Mouse (Mus musculus) erythroid progenitor cell, adult 5-6 weeks (primary cell): ENCODE measurements around the gene Togaram1. TPM values are rescaled to one million over a fixed set of nuclear protein-coding genes. Genes with fewer than 3 reads are reported as not detected.

Experiments
- ATAC-seq: replicated peaks from 2 replicates; pipeline ENCODE4 v1.8.0; 2016; ENCODE audit warnings: moderate number of reproducible peaks, mild to moderate bottlenecking, moderate TSS enrichment, inconsistent platforms; ENCODE audit not compliant: poor library complexity, low FRiP score, severe bottlenecking
- total RNA-seq, 2 experiments: library from RNA; stranded (forward) in 1 of 2; stranded (reverse) in 1 of 2; fragments of 150-400 nt in 1 of 2; fragments of 186-747, 209-891 nt in 1 of 2; gene quantifications; 2 replicates each; pipeline versions ENCODE4 v1.2.3 to v1.2.4; 2015 to 2017; ENCODE audit warnings: low replicate concordance in 2 of 2

Togaram1 gene
- total RNA-seq, 2 experiments from 2014 or later = 22.2 to 31.5 TPM

GRCm38 (mm10) chr12:65036892-65037545 lies 71.4 kb downstream of the Togaram1 start:
- ATAC-seq = 0 out of 2 replicates have a peak, but pooled peaks have one; percentile 50

- ATAC-seq = no peak
These were observed 71.9 kb downstream of the Togaram1 start for GRCm38 (mm10) chr12:65037546-65037937.

DNA sequence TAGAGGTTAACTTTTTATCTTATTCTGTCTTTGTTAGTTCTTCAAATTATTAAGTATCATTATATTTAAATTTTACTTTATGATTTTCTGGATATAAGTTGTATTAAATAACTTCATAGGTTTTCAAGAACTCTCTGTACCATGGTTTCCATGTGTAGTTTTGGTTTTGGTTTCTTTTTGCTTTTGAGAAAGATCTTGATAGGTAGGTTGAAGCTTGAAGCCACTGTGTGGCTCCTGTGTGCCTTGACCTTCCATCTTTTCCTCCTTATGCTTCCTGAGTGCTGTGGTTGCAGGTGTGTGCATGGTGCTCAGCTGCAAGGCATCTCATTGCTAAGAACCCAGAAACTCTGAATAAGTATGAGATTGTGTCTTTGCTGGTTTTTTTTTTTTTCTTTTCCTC lies 83.2 kb downstream of the Togaram1 start:
- no peak for ATAC-seq

- no peak for ATAC-seq
These were observed 92.6 kb downstream of the Togaram1 start for GRCm38 (mm10) chr12:65058203-65058602.

DNA sequence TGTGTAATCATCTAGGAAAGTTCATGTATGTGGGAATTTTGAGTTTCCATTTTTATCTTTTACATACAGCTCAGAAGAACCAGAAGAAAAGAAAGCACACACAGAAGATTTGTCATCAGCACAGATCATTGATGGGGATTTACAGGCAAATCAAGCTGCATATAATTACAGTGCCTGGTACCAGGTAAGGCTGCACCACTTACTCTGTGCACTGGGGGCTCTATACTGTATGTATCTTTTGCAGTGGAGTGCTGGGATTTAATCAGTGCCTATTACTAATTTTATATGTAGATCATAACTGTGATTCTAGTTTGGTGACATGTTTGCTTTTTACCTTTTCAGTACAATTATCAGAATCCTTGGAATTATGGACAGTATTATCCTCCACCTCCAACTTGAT lies 95.5 kb downstream of the Togaram1 start:
- ATAC-seq = no peak

DNA sequence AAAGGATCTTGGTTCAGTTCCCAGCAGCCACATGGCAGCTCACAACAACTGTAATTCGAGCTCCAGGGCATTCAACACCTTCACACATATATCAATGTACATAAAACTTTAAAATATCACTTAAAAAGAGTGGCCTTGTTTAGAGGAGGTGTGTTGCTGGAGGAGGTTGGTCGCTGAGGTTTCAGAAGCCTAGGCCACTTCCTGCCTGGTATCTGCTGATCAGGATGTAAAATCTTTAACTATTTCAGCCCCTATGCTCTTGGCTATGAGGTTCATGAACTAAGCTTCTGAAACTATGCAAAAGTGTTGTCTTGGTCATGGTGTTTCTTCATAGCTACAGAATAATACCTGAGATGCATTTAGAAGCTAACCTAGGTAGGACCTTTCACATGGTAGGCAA lies 99.6 kb downstream of the Togaram1 start:
- ATAC-seq = no peak

- ATAC-seq = no peak
These were observed 100.6 kb downstream of the Togaram1 start for GRCm38 (mm10) chr12:65066234-65066633.

DNA sequence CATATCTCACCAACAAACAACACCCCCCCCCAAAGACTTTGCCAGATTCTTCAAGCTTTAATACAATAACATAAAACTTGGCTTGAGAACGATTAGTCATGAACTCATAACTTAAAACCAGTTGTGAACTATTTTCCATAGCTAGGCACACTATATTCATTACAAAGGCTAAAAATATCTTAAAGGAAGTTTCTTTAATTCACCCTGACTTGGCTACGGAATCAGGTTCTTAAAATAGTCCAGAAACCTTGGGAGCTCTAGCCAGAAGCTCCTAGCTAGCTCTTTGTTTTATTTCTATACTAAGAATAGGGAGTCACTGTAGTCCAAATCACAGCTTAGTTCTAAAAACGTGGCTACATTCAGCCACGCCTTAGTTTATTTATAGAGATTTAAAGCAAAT lies 102.8 kb downstream of the Togaram1 start:
- ATAC-seq = no peak

Other genes with a start within 250 kb of the Togaram1 start
- 3.2 TPM in 1 of 2 replicates, not detected in the other for gene Gm527, start 47.9 kb upstream of the Togaram1 start, total RNA-seq (2015; ENCODE audit: low replicate concordance)
- gene Gm527, start 47.9 kb upstream of the Togaram1 start, total RNA-seq (2017; ENCODE audit: low replicate concordance) = 1.3 TPM in 1 of 2 replicates, not detected in the other
- gene Klhl28, start 270 bp upstream of the Togaram1 start, total RNA-seq (2015; ENCODE audit: low replicate concordance) = 14.8 and 18.9 TPM in 2 replicates
- gene Klhl28, start 270 bp upstream of the Togaram1 start, total RNA-seq (2017; ENCODE audit: low replicate concordance) = 9.9 and 13.8 TPM in 2 replicates
- 58.7 and 62.3 TPM in 2 replicates for gene Prpf39, start 70.5 kb downstream of the Togaram1 start, total RNA-seq (2015; ENCODE audit: low replicate concordance)
- gene Prpf39, start 70.5 kb downstream of the Togaram1 start, total RNA-seq (2017; ENCODE audit: low replicate concordance) = 71.9 and 86.0 TPM in 2 replicates
- gene Fkbp3, start 108.2 kb downstream of the Togaram1 start, total RNA-seq (2015; ENCODE audit: low replicate concordance) = 50.1 and 115 TPM in 2 replicates
- 12.6 and 53.1 TPM in 2 replicates for gene Fkbp3, start 108.2 kb downstream of the Togaram1 start, total RNA-seq (2017; ENCODE audit: low replicate concordance)
- 69.2 and 70.4 TPM in 2 replicates for gene Fancm, start 109.8 kb downstream of the Togaram1 start, total RNA-seq (2015; ENCODE audit: low replicate concordance)
- 18.5 and 40.2 TPM in 2 replicates for gene Fancm, start 109.8 kb downstream of the Togaram1 start, total RNA-seq (2017; ENCODE audit: low replicate concordance)
- gene Mis18bp1, start 206.8 kb downstream of the Togaram1 start, total RNA-seq (2015; ENCODE audit: low replicate concordance) = 270 and 312 TPM in 2 replicates
- 344 and 348 TPM in 2 replicates for gene Mis18bp1, start 206.8 kb downstream of the Togaram1 start, total RNA-seq (2017; ENCODE audit: low replicate concordance)